Mouse (Mus musculus) lung, postnatal 0 days (tissue): ENCODE measurements at regions not wholly inside any gene's neighbourhood (a gene's known extent, or its start where the extent isn't known, plus 50 kb on each side); places are given as distances from the start of the nearest gene placed in this dataset.
A peak's percentile ranks its signal among the peaks of the same experiment; 100 is the strongest.

ENCODE experiments used
- ATAC-seq: fragments of 200-750 bp; cut with Nextera tagmentation; 2 replicates; pipeline ENCODE4 v1.8.0; 2017; ENCODE audit warnings: moderate library complexity
- DNase-seq: peaks from one replicate; pipeline ENCODE4 v3.0.0-alpha.2; 2016; ENCODE audit warnings: low spot score
- H3K27ac ChIP-seq: fragments of 300-500 bp; sonication (generic); 2 replicates; pipeline ENCODE4 v1.5.1; 2014; ENCODE audit warnings: antibody characterized with exemption, mild to moderate bottlenecking, low read length, mixed read lengths
- H3K27me3 ChIP-seq: fragments of 300-500 bp; sonication (generic); replicated peaks from 2 replicates; pipeline ENCODE4 v1.6.1; 2014; ENCODE audit warnings: low read length, mixed read lengths; ENCODE audit not compliant: insufficient read depth
- H3K36me3 ChIP-seq: fragments of 300-500 bp; sonication (generic); 2 replicates; pipeline ENCODE4 v1.6.1; 2014; ENCODE audit warnings: low read length, mixed read lengths; ENCODE audit not compliant: insufficient read depth
- H3K4me1 ChIP-seq: fragments of 300-500 bp; sonication (generic); 2 replicates; pipeline ENCODE4 v1.6.1; 2014; ENCODE audit warnings: antibody characterized with exemption, low read depth, low read length, mixed read lengths; ENCODE audit not compliant: insufficient read depth
- H3K4me2 ChIP-seq: fragments of 300-500 bp; sonication (generic); replicated peaks from 2 replicates; pipeline ENCODE4 v1.6.1; 2014; ENCODE audit warnings: low read depth, mild to moderate bottlenecking, low read length, moderate library complexity, mixed read lengths
- H3K4me3 ChIP-seq: fragments of 300-500 bp; sonication (generic); 2 replicates; pipeline ENCODE4 v1.5.1; 2014; ENCODE audit warnings: low read depth, low read length
- H3K9ac ChIP-seq: fragments of 300-500 bp; sonication (generic); replicated peaks from 2 replicates; pipeline ENCODE4 v1.6.1; 2014; ENCODE audit warnings: low read depth, mild to moderate bottlenecking
- H3K9me3 ChIP-seq: fragments of 300-500 bp; sonication (generic); 2 replicates; pipeline ENCODE4 v1.6.1; 2016; ENCODE audit warnings: low read length, mixed read lengths
- CTCF ChIP-seq: IDR thresholded peaks from 2 replicates; pipeline ENCODE4 v1.5.1; 2016; ENCODE audit warnings: antibody characterized with exemption, mild to moderate bottlenecking
- EP300 ChIP-seq: IDR thresholded peaks from 2 replicates; pipeline ENCODE4 v1.6.1; 2016; ENCODE audit warnings: antibody characterized with exemption, mild to moderate bottlenecking, control low read depth
- WGBS: fragments of 180-500 bp; shearing (Covaris S2); extraction: QIAGEN DNeasy Blood & Tissue Kit; methylation state at CpG from one replicate; pipeline ENCODE4 v1.1.7; 2014; 5-methylcytosine and 5-hydroxymethylcytosine counted together

DNA sequence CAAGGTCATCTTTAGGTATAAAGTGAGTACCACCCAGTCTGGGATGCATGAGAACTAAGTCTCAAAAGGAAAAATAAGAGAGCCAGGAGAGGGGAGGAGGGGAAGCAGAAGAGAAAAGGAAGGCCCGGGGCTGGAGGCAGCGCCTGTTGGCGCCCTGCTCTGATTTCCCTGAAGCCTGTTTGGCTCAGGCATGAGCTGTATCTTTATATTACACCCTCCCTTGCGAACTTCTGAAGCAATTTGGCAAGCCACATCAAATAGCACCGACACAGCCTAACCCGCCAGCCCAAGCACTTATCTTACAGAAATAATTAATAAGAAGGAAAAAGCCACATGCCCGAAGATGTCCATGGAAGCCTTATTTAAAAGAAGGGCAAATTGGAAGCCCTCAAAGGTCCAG is 129.5 kb downstream of the Vegfa start:
- Histone ChIP-seq H3K9ac (no peak overlapping the region), H3K4me1 (no peaks in the 10 kb centered on the region), H3K36me3 (no peaks in the 10 kb centered on the region), H3K4me3 (no peak overlapping the region), H3K4me2 (no peak overlapping the region), H3K27me3 (no peaks in the 10 kb centered on the region), H3K27ac (no peak overlapping the region), H3K9me3 (no peaks in the 10 kb centered on the region)
- ATAC-seq (no peak), DNase-seq (no peak)
- no peak for TF ChIP-seq EP300
- TF ChIP-seq CTCF, result no peak
- 88% methylated on average over 7 of the region's 7 CpGs for WGBS

DNA sequence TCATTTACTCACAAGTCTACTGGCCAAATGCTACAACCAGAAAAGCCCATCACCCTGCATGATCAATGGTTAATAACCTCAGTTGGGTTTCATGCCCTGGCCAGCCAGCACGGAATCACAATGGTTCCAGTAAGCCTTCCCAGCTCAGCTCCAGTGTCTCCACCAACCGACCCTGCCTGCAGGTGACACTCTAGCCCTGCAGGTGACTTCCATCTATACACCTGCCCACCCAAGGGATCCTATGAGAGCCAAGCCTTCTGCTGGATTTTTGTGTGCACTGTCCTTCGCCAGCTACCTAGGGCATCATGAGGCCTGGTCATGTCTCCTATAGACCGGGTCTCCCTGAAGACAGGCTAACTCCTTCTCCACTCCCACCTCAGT is 135.3 kb downstream of the Vegfa start:
- Histone ChIP-seq H3K4me1 (no peaks in the 10 kb centered on the region), H3K9me3 (no peaks in the 10 kb centered on the region), H3K4me2 (no peak overlapping the region), H3K4me3 (no peak overlapping the region), H3K9ac (no peak overlapping the region), H3K27ac (no peak overlapping the region), H3K36me3 (no peaks in the 10 kb centered on the region), H3K27me3 (no peaks in the 10 kb centered on the region)
- TF ChIP-seq EP300, result no peak
- peak; percentile 61 for TF ChIP-seq CTCF
- 0 out of 2 replicates have a peak, but pooled peaks have one; percentile 38 for ATAC-seq
- 65% methylated on average over 4 of the region's 4 CpGs for WGBS
- DNase-seq, result no peak

DNA sequence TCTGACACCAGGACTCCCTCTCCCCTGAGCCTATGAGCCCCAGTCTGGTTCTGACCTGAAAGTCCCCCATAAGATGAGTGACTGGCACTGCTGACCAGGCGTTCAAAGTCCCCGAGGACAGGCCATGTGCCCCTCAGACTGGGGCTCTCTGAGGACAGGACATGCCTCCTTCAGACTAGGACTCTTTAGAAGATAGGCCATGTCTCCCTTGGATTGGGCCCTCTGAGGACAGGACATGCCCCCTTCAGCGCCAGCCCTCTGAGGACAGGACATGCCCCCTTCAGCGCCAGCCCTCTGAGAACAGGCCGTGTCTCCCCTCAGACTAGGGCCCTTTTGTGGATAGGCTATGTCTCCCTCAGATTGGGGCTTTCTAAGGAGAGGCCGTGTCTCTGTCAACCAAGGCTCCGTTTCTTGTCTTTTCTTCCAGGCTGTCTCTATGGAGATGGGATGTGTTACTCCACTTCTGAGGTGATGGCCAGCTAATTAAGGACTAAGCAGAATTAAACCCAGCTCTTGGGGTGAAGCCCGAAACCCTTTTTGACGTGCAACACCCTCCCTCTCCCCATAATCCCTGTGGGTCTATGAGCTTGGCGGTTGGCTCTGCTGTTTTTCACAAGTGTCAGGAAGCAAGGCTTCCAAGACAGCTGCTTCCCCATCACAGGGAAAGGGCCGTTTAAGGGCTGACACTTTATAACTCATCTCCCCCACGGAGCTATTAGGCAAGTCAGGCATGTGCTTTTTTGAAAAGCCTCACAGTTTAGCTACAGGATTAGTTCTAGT is 135.8 kb downstream of the Vegfa start:
- Histone ChIP-seq H3K36me3 (no peaks in the 10 kb centered on the region), H3K27ac (no peak overlapping the region), H3K4me3 (no peak overlapping the region), H3K9ac (no peak overlapping the region), H3K27me3 (no peaks in the 10 kb centered on the region), H3K9me3 (no peaks in the 10 kb centered on the region), H3K4me1 (no peaks in the 10 kb centered on the region), H3K4me2 (no peak overlapping the region)
- ATAC-seq, result peak; percentile 35; the same call in 1 of the 2 replicates
- peak; percentile 52 for DNase-seq
- no peak for TF ChIP-seq CTCF
- TF ChIP-seq EP300, result no peak
- whole genome bisulfite sequencing, result 67% methylated on average over 12 of the region's 12 CpGs

DNA sequence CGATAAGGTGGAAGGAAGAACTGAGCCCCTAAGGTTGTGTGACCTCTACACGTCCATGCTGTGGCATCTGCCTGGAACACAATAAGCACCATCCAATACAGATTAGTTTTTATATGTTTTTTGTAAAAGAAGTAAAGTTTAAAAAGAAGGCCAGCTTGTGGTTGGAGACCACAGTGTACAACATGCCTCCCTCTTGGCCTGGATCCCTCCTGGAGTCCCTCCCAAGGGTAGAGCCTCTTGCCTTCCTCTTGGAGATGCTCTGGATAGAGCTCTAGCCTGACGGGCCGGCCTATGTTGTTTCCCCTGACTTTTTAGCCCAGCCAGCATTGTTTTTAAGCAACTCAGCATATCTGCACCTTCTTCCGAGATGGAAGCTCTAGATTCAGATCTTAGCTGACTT is 138.0 kb downstream of the Vegfa start:
- Histone ChIP-seq H3K27me3 (no peaks in the 10 kb centered on the region), H3K4me1 (peaks cover 3% of the 10 kb centered on the region; the same call in 1 of the 2 replicates), H3K9me3 (no peaks in the 10 kb centered on the region), H3K36me3 (no peaks in the 10 kb centered on the region), H3K9ac (no peak overlapping the region), H3K27ac (no peak overlapping the region), H3K4me3 (no peak overlapping the region), H3K4me2 (no peak overlapping the region)
- WGBS, result 87% methylated on average over 5 of the region's 5 CpGs
- TF ChIP-seq EP300 (no peak), CTCF (no peak)
- ATAC-seq (no peak), DNase-seq (no peak)

DNA sequence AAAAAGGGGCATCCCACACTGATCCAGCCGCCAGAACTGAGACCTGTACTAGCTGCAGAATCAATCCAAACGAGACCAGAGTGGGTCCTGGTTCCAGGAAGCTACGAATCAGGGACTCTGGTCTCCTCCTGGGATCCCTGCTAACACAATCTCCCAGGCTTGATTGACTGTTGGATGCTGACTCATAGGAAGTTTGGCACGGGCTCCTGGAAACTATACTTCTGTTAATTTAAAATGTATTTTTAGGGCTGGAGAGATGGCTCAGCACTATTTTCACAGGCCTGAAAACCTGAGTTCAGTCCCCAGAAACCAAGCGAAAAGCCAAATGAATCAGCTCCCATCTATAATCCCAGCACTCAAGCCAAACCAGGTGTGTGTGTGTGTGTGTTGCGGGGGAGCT is 138.5 kb downstream of the Vegfa start:
- peaks cover 4% of the 10 kb centered on the region; the same call in 1 of the 2 replicates for H3K4me1 ChIP-seq
- no peak overlapping the region for H3K4me3 ChIP-seq
- ATAC-seq (no peak), DNase-seq (peak; percentile 54)
- H3K9ac ChIP-seq, result no peak overlapping the region
- no peak overlapping the region for H3K27ac ChIP-seq
- no peaks in the 10 kb centered on the region for H3K27me3 ChIP-seq
- TF ChIP-seq EP300 (no peak), CTCF (no peak)
- no peak overlapping the region for H3K4me2 ChIP-seq
- 68% methylated on average over 6 of the region's 6 CpGs for WGBS
- H3K9me3 ChIP-seq, result no peaks in the 10 kb centered on the region
- H3K36me3 ChIP-seq, result no peaks in the 10 kb centered on the region

DNA sequence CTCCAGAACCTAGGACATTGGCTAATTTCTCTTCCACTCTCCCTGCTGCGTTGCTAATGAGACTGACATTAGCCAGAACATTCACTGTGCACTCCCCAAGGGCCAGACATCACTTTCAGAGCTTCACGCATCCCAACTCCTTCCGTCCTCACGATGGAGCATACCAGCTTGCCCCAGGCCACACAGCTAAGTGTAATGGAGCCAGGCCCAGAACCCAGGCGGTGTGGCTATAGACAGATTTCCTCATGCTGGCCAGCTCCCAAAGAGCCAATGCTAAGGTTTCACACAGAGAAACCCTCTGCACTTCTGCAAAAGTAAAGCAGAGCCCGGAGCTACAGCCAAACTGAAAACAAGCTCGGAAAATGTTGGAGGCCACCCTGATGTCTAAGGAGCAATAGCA is 139.1 kb downstream of the Vegfa start:
- no peak overlapping the region for H3K27ac ChIP-seq
- no peaks in the 10 kb centered on the region for H3K9me3 ChIP-seq
- DNase-seq (no peak), ATAC-seq (no peak)
- no peaks in the 10 kb centered on the region for H3K27me3 ChIP-seq
- TF ChIP-seq CTCF (no peak), EP300 (no peak)
- H3K4me2 ChIP-seq, result no peak overlapping the region
- WGBS, result 81% methylated on average over 7 of the region's 7 CpGs
- no peak overlapping the region for H3K9ac ChIP-seq
- no peaks in the 10 kb centered on the region for H3K36me3 ChIP-seq
- no peak overlapping the region for H3K4me3 ChIP-seq
- peaks cover 4% of the 10 kb centered on the region; the same call in 1 of the 2 replicates for H3K4me1 ChIP-seq
